Mouse (Mus musculus) kidney, embryonic 14.5 days (tissue): ENCODE results near the gene Tmem28. TPM values are rescaled to one million over a fixed set of nuclear protein-coding genes. Genes with fewer than 3 reads are reported as not detected.

ENCODE experiments used
- ATAC-seq: fragments of 200-750 bp; cut with Nextera tagmentation; 2 replicates; pipeline ENCODE4 v1.8.0; 2017; ENCODE audit warnings: moderate number of reproducible peaks, mild to moderate bottlenecking, moderate TSS enrichment, moderate library complexity; ENCODE audit not compliant: low FRiP score, low TSS enrichment
- H3K27ac ChIP-seq: fragments of 300-500 bp; sonication (generic); 2 replicates; pipeline ENCODE4 v1.5.1; 2014; ENCODE audit warnings: low read depth, mild to moderate bottlenecking, low read length, moderate library complexity, mixed read lengths
- H3K27me3 ChIP-seq: fragments of 300-500 bp; sonication (generic); 2 replicates; pipeline ENCODE4 v1.6.1; 2014; ENCODE audit warnings: mild to moderate bottlenecking, low read length; ENCODE audit not compliant: control insufficient read depth, insufficient read depth
- H3K36me3 ChIP-seq: fragments of 300-500 bp; sonication (generic); 2 replicates; pipeline ENCODE4 v1.6.1; 2014; ENCODE audit warnings: low read length, mixed read lengths; ENCODE audit not compliant: control insufficient read depth, insufficient read depth
- H3K4me1 ChIP-seq: fragments of 300-500 bp; sonication (generic); 2 replicates; pipeline ENCODE4 v1.6.1; 2014; ENCODE audit warnings: low read length, mixed read lengths; ENCODE audit not compliant: control insufficient read depth, insufficient read depth
- H3K4me2 ChIP-seq: fragments of 300-500 bp; sonication (generic); replicated peaks from 2 replicates; pipeline ENCODE4 v1.6.1; 2014; ENCODE audit warnings: low read depth, mild to moderate bottlenecking, low read length
- H3K4me3 ChIP-seq: fragments of 300-500 bp; sonication (generic); 2 replicates; pipeline ENCODE4 v1.5.1; 2014; ENCODE audit warnings: mild to moderate bottlenecking, low read length
- H3K9ac ChIP-seq: fragments of 300-500 bp; sonication (generic); 2 replicates; pipeline ENCODE4 v1.6.1; 2014; ENCODE audit warnings: low read depth, mild to moderate bottlenecking, low read length, moderate library complexity
- H3K9me3 ChIP-seq: fragments of 300-500 bp; sonication (generic); 2 replicates; pipeline ENCODE4 v1.6.1; 2016; ENCODE audit warnings: low read length; ENCODE audit not compliant: control insufficient read depth
- WGBS: fragments of 180-500 bp; shearing (Covaris S2); extraction: QIAGEN DNeasy Blood & Tissue Kit; methylation state at CpG from one replicate; pipeline ENCODE4 v1.1.7; 2014; 5-methylcytosine and 5-hydroxymethylcytosine counted together
- polyA plus RNA-seq: library from polyadenylated mRNA; unstranded; fragments of >200 nt; fragmentation: Nextera tagmentation; extraction: Ambion mirVana; gene quantifications from 2 replicates; pipeline ENCODE4 v1.2.1, GENCODE M21; 2014

Gene Tmem28
- polyA plus RNA-seq, 1 experiment from 2014 or later, result not detected

- Histone ChIP-seq H3K27me3 (no peaks in the 10 kb centered on the region), H3K9me3 (no peaks in the 10 kb centered on the region), H3K4me1 (no peaks in the 10 kb centered on the region), H3K27ac (no peak overlapping the region), H3K36me3 (no peaks in the 10 kb centered on the region), H3K9ac (no peak overlapping the region), H3K4me2 (no peak overlapping the region), H3K4me3 (no peak overlapping the region)
- no peak for ATAC-seq
- 70% methylated on average over 4 of the region's 4 CpGs for WGBS
These were observed 51.4 kb downstream of the Tmem28 start for GRCm38 (mm10) chrX:99872228-99872627.

- no peak overlapping the region for H3K27ac ChIP-seq
- no peaks in the 10 kb centered on the region for H3K36me3 ChIP-seq
- no peak overlapping the region for H3K4me3 ChIP-seq
- no peak overlapping the region for H3K9ac ChIP-seq
- H3K9me3 ChIP-seq, result no peaks in the 10 kb centered on the region
- H3K4me1 ChIP-seq, result no peaks in the 10 kb centered on the region
- WGBS, result 66% methylated on average over 3 of the region's 3 CpGs
- ATAC-seq, result no peak
- no peak overlapping the region for H3K4me2 ChIP-seq
- H3K27me3 ChIP-seq, result no peaks in the 10 kb centered on the region
These were observed 51.9 kb downstream of the Tmem28 start for GRCm38 (mm10) chrX:99872632-99873201.

- no peak overlapping the region for H3K4me3 ChIP-seq
- H3K9me3 ChIP-seq, result no peaks in the 10 kb centered on the region
- no peaks in the 10 kb centered on the region for H3K27me3 ChIP-seq
- H3K36me3 ChIP-seq, result no peaks in the 10 kb centered on the region
- H3K4me1 ChIP-seq, result no peaks in the 10 kb centered on the region
- no peak overlapping the region for H3K4me2 ChIP-seq
- no peak overlapping the region for H3K27ac ChIP-seq
- no peak overlapping the region for H3K9ac ChIP-seq
- ATAC-seq, result no peak
- WGBS, result 69% methylated on average over 2 of the region's 2 CpGs
These were observed 52.6 kb downstream of the Tmem28 start for GRCm38 (mm10) chrX:99873259-99873919.

DNA sequence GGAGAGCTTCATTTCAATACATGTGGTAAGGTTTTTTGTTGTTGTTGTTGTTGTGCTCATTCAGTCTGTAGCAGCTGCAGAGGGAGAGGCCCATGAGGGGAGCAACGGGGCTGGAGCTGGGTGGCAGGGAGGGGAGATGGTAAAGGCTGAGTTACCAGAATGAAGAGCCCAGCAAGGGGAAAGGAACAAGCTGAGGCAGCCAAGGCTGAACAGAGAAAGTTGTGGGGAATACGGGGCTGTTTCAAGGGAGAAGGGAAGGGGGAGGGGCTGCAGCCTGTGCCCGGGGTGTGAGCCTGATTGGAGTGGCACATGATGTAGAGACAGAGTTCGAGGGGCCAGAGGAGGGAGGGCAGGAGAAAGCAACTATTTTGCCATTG lies 53.1 kb downstream of the Tmem28 start:
- no peak overlapping the region for H3K9ac ChIP-seq
- no peaks in the 10 kb centered on the region for H3K4me1 ChIP-seq
- H3K4me2 ChIP-seq, result no peak overlapping the region
- no peak overlapping the region for H3K4me3 ChIP-seq
- no peak for ATAC-seq
- no peaks in the 10 kb centered on the region for H3K9me3 ChIP-seq
- H3K36me3 ChIP-seq, result no peaks in the 10 kb centered on the region
- no peak overlapping the region for H3K27ac ChIP-seq
- WGBS, result 26% methylated on average over 4 of the region's 4 CpGs
- no peaks in the 10 kb centered on the region for H3K27me3 ChIP-seq

DNA sequence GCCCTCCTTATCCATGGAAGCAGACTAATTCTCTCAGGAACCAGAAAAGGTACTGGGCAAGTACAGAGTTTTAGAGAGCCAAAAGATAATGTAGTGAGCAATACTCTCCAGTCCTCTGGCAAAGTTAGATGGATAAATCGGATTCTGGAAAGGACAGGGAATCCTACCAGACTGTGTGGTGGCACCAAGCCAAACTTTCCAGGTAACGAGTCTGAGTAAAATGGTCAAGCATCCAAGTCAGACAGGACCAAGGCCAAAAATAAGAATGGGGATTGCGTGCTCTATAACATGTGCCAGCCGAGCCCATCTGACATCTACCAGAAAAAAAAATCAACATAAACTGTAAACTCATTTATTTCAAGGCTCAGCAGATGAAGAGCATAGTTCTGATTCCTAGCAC lies 56.0 kb downstream of the Tmem28 start:
- H3K9me3 ChIP-seq, result no peaks in the 10 kb centered on the region
- no peaks in the 10 kb centered on the region for H3K36me3 ChIP-seq
- no peak overlapping the region for H3K4me3 ChIP-seq
- H3K27ac ChIP-seq, result no peak overlapping the region
- H3K4me2 ChIP-seq, result no peak overlapping the region
- H3K9ac ChIP-seq, result no peak overlapping the region
- no peaks in the 10 kb centered on the region for H3K4me1 ChIP-seq
- no peak for ATAC-seq
- WGBS, result 86% methylated on average over 4 of the region's 4 CpGs
- H3K27me3 ChIP-seq, result no peaks in the 10 kb centered on the region

DNA sequence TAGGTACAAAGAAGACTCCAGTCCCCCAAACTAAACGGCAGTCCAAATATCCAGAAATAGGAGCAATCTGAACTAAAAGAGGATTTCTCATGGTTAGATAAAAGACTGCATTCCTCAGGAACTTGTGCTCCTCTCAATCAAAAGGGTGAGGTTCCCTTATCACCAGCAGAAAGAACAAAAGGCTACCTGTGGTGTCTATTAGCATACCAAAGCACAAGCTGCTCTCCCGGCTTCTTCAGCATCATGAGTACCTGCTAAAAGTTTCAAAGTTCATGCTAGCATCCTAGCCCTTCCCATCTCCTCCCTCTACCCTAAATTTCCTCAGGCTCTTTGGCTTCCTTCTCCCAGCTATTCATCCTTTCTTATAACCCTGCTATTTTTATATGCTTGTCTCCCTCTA lies 62.6 kb downstream of the Tmem28 start:
- H3K4me3 ChIP-seq, result no peak overlapping the region
- H3K9ac ChIP-seq, result no peak overlapping the region
- H3K4me2 ChIP-seq, result no peak overlapping the region
- ATAC-seq, result no peak
- no peaks in the 10 kb centered on the region for H3K36me3 ChIP-seq
- H3K27ac ChIP-seq, result no peak overlapping the region
- 61% methylated on average over 2 of the region's 2 CpGs for WGBS
- no peaks in the 10 kb centered on the region for H3K4me1 ChIP-seq
- no peaks in the 10 kb centered on the region for H3K9me3 ChIP-seq
- H3K27me3 ChIP-seq, result no peaks in the 10 kb centered on the region; the same call in 1 of the 2 replicates

Other genes starting within 250 kb of the Tmem28 start
- gene Eda, start 154.6 kb downstream of the Tmem28 start, polyA plus RNA-seq, result 1.2 and 1.6 TPM in 2 replicates